Mouse (Mus musculus) hindbrain, embryonic 15.5 days (tissue): Measurements from ENCODE around the gene Flot2. TPM values are rescaled to one million over a fixed set of nuclear protein-coding genes. Genes with fewer than 3 reads are reported as not detected.
A peak's percentile ranks its signal among the peaks of the same experiment; 100 is the strongest.

ENCODE experiments used
- ATAC-seq: fragments of 200-750 bp; cut with Nextera tagmentation; 2 replicates; pipeline ENCODE4 v1.8.0; 2017; ENCODE audit warnings: low read depth, moderate number of reproducible peaks, moderate TSS enrichment; ENCODE audit not compliant: low FRiP score
- H3K27ac ChIP-seq: fragments of 300-500 bp; sonication (generic); replicated peaks from 2 replicates; pipeline ENCODE4 v1.5.1; 2015; ENCODE audit warnings: mild to moderate bottlenecking, inconsistent platforms
- H3K27me3 ChIP-seq: fragments of 300-500 bp; sonication (generic); 2 replicates; pipeline ENCODE4 v1.6.1; 2015; ENCODE audit warnings: control low read depth, inconsistent platforms
- H3K36me3 ChIP-seq: fragments of 300-500 bp; sonication (generic); 2 replicates; pipeline ENCODE4 v1.6.1; 2015; ENCODE audit warnings: control low read depth, inconsistent platforms
- H3K4me1 ChIP-seq: fragments of 300-500 bp; sonication (generic); replicated peaks from 2 replicates; pipeline ENCODE4 v1.6.1; 2015; ENCODE audit warnings: control low read depth, inconsistent platforms
- H3K4me2 ChIP-seq: fragments of 300-500 bp; sonication (generic); 2 replicates; pipeline ENCODE4 v1.6.1; 2015; ENCODE audit warnings: moderate library complexity, mild to moderate bottlenecking, inconsistent platforms
- H3K4me3 ChIP-seq: fragments of 300-500 bp; sonication (generic); 2 replicates; pipeline ENCODE4 v1.5.1; 2015; ENCODE audit warnings: mild to moderate bottlenecking, inconsistent platforms
- H3K9ac ChIP-seq: fragments of 300-500 bp; sonication (generic); 2 replicates; pipeline ENCODE4 v1.6.1; 2015; ENCODE audit warnings: inconsistent platforms
- H3K9me3 ChIP-seq: fragments of 300-500 bp; sonication (generic); 2 replicates; pipeline ENCODE4 v1.6.1; 2016; ENCODE audit warnings: control low read depth, inconsistent platforms
- WGBS: fragments of 180-500 bp; shearing (Covaris S2); methylation state at CpG from one replicate; pipeline ENCODE4 v1.1.7; 2015; 5-methylcytosine and 5-hydroxymethylcytosine counted together
- polyA plus RNA-seq: library from polyadenylated mRNA; unstranded; fragments of >200 nt; fragmentation: Nextera tagmentation; extraction: Ambion mirVana; gene quantifications from 2 replicates; pipeline ENCODE4 v1.2.1, GENCODE M21; 2015

Gene Flot2
- 103 and 106 TPM in 2 replicates for polyA plus RNA-seq

- ATAC-seq: peak; percentile 83
- H3K9ac ChIP-seq: peak within 1 kb of the TSS; percentile 85
- peak within 1 kb of the TSS; percentile 83 for H3K4me3 ChIP-seq
- WGBS: 2% methylated on average over 52 of the region's 55 CpGs
- peak within 1 kb of the TSS; percentile 67 for H3K4me2 ChIP-seq
- H3K27me3 ChIP-seq: no peaks in the 10 kb centered on the region
- peaks cover 12% of the 10 kb centered on the region; the same call in 1 of the 2 replicates for H3K36me3 ChIP-seq
- peak within 1 kb of the TSS; percentile 88 for H3K27ac ChIP-seq
- peaks cover 42% of the 10 kb centered on the region for H3K4me1 ChIP-seq
- H3K9me3 ChIP-seq: no peaks in the 10 kb centered on the region
Observed at GRCm38 (mm10) chr11:78037831-78038752, at the start of gene Flot2. Flot2 (plus strand) TSS chr11:78037931.

- peaks cover 22% of the 10 kb centered on the region for H3K36me3 ChIP-seq
- H3K27me3 ChIP-seq: no peaks in the 10 kb centered on the region
- H3K4me1 ChIP-seq: peaks cover 20% of the 10 kb centered on the region
- H3K9ac ChIP-seq: no peak overlapping the region
- no peak overlapping the region for H3K4me2 ChIP-seq
- H3K9me3 ChIP-seq: no peaks in the 10 kb centered on the region
- no peak overlapping the region for H3K4me3 ChIP-seq
- 93% methylated on average over 13 of the region's 13 CpGs for WGBS
- no peak overlapping the region for H3K27ac ChIP-seq
- no peak for ATAC-seq
Observed at GRCm38 (mm10) chr11:77989071-77989690, 48.5 kb upstream of the Flot2 start.

DNA sequence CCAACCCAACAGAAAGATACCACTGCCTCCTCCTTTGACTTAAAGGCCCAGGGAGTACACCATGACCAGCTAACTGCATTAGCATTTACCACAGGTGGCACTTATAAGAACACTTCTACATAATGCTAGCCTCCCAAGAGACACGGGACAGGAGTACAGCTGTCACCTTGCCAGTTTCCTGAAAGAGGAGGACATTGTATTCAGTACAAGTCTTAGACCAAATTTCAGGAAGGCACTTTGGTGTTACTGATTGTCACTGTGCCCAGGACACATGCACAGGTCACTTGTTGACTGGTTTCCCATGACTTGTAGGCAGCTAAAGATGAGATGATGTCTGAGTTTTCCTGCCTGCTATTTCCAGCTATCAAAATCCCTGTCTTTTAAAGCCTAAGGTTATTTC, 42.2 kb upstream of the Flot2 start:
- H3K4me1 ChIP-seq: no peaks in the 10 kb centered on the region
- no peaks in the 10 kb centered on the region for H3K9me3 ChIP-seq
- H3K36me3 ChIP-seq: no peaks in the 10 kb centered on the region
- H3K4me3 ChIP-seq: no peak overlapping the region
- WGBS: 72% methylated on average over 1 of the region's 1 CpGs
- ATAC-seq: no peak
- H3K27ac ChIP-seq: no peak overlapping the region
- H3K9ac ChIP-seq: no peak overlapping the region
- H3K27me3 ChIP-seq: no peaks in the 10 kb centered on the region
- H3K4me2 ChIP-seq: no peak overlapping the region

GRCm38 (mm10) chr11:78006446-78006845, 31.3 kb upstream of the Flot2 start:
- Histone ChIP-seq H3K27me3 (no peaks in the 10 kb centered on the region), H3K27ac (no peak overlapping the region), H3K4me1 (peaks cover 4% of the 10 kb centered on the region; the same call in 1 of the 2 replicates), H3K4me2 (no peak overlapping the region), H3K9ac (no peak overlapping the region), H3K9me3 (no peaks in the 10 kb centered on the region), H3K4me3 (no peak overlapping the region), H3K36me3 (peaks cover 44% of the 10 kb centered on the region)
- 98% methylated on average over 5 of the region's 5 CpGs for WGBS
- ATAC-seq: no peak

GRCm38 (mm10) chr11:78019676-78020075, 18.1 kb upstream of the Flot2 start:
- Histone ChIP-seq H3K27me3 (no peaks in the 10 kb centered on the region), H3K27ac (no peak overlapping the region), H3K4me1 (no peaks in the 10 kb centered on the region), H3K36me3 (peaks cover 74% of the 10 kb centered on the region), H3K4me2 (no peak overlapping the region), H3K9ac (no peak overlapping the region), H3K4me3 (no peak overlapping the region), H3K9me3 (no peaks in the 10 kb centered on the region)
- 20% methylated on average over 4 of the region's 4 CpGs for WGBS
- ATAC-seq: peak; percentile 73; the same call in 1 of the 2 replicates

- 78% methylated on average over 8 of the region's 8 CpGs for WGBS
- Histone ChIP-seq H3K9me3 (no peaks in the 10 kb centered on the region), H3K4me2 (no peak overlapping the region), H3K27me3 (no peaks in the 10 kb centered on the region), H3K36me3 (peaks cover 72% of the 10 kb centered on the region), H3K4me1 (no peaks in the 10 kb centered on the region), H3K27ac (no peak overlapping the region), H3K9ac (no peak overlapping the region), H3K4me3 (no peak overlapping the region)
- no peak for ATAC-seq
Observed at GRCm38 (mm10) chr11:78023607-78024006, 14.1 kb upstream of the Flot2 start.

DNA sequence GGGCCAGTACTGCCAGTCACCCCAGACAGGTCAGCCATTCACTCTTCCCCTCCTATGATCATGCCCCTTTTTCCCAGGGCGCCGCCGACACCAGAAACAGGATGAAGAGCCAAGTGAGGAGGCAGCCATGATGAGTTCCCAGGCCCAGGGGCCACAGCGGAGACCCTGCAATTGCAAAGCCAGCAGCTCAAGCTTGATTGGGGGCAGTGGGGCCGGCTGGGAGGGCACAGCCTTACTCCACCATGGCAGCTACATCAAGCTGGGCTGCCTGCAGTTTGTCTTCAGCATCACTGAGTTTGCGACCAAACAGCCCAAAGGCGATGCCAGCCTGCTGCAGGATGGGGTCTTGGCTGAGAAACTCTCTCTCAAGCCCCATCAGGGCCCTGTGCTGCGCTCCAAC, 8.5 kb upstream of the Flot2 start:
- Histone ChIP-seq H3K9ac (no peak overlapping the region), H3K27ac (no peak overlapping the region), H3K9me3 (no peaks in the 10 kb centered on the region), H3K4me3 (no peak overlapping the region), H3K36me3 (peaks cover 51% of the 10 kb centered on the region), H3K27me3 (no peaks in the 10 kb centered on the region), H3K4me1 (peaks cover 26% of the 10 kb centered on the region), H3K4me2 (no peak overlapping the region)
- no peak for ATAC-seq
- WGBS: 86% methylated on average over 8 of the region's 8 CpGs

DNA sequence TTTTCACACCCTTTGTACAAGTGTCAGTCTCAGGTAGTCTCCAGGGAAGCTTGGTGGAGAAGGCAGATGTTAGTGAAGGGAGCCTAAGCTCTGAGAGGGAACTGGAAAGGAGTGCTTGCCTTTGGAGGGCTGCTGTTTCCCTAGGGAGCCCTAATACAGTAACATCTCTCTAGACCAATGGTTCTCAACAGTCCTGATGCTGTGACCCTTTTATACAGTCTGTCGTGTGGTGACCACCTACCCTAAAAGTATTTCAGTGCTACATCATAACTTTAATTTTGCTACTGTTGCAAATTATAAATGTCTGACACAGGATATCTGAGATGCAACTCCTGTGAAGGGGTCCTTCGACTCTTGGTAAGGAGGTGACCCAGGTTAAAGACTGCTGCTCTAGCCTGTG, 7.1 kb upstream of the Flot2 start:
- ATAC-seq: no peak

DNA sequence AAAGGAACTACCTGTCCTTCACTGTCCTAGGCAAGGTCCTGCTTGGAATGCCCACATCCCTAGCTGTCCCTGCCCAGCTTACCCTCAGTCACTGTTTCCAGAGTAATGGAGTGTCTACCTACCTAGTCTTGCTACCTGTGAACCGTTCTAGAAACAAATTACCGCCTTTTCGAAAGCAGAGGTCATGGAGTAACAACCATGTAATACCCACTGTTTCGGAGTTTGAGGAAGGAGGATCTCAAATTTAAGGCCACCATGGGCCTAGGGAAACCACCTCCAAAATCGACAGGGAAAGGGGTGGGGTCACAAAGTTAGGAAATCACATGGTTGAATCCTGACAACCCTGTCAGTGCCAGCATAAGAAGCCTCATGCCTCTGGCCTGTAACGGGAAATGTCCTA, 6.3 kb upstream of the Flot2 start:
- H3K27ac ChIP-seq: peak overlapping the region; percentile 94
- H3K9ac ChIP-seq: peak overlapping the region; percentile 81; the same call in 1 of the 2 replicates
- WGBS: 41% methylated on average over 6 of the region's 6 CpGs
- ATAC-seq: no peak
- H3K36me3 ChIP-seq: peaks cover 36% of the 10 kb centered on the region
- no peaks in the 10 kb centered on the region for H3K27me3 ChIP-seq
- H3K9me3 ChIP-seq: no peaks in the 10 kb centered on the region
- peak overlapping the region; percentile 69 for H3K4me2 ChIP-seq
- peaks cover 33% of the 10 kb centered on the region for H3K4me1 ChIP-seq
- peak overlapping the region; percentile 60 for H3K4me3 ChIP-seq

More for the DNA sequence above, 7.1 kb upstream of the Flot2 start:
- Histone ChIP-seq H3K4me2 (no peak overlapping the region), H3K27ac (no peak overlapping the region), H3K9ac (no peak overlapping the region), H3K27me3 (no peaks in the 10 kb centered on the region), H3K9me3 (no peaks in the 10 kb centered on the region), H3K4me1 (peaks cover 33% of the 10 kb centered on the region), H3K4me3 (no peak overlapping the region), H3K36me3 (peaks cover 40% of the 10 kb centered on the region)
- 65% methylated on average over 2 of the region's 2 CpGs for WGBS

GRCm38 (mm10) chr11:78031947-78032808, 5.6 kb upstream of the Flot2 start, which contains the start of gene Dhrs13:
Dhrs13 (plus strand) TSS chr11:78032280.
- Histone ChIP-seq H3K36me3 (peaks cover 29% of the 10 kb centered on the region), H3K27ac (peak within 1 kb of the TSS; percentile 94), H3K4me3 (peak within 1 kb of the TSS; percentile 60), H3K4me1 (peaks cover 34% of the 10 kb centered on the region), H3K9ac (peak within 1 kb of the TSS; percentile 81), H3K9me3 (no peaks in the 10 kb centered on the region), H3K4me2 (peak within 1 kb of the TSS; percentile 69), H3K27me3 (no peaks in the 10 kb centered on the region)
- peak; percentile 93 for ATAC-seq
- WGBS: under 1% methylated on average over 87 of the region's 96 CpGs

DNA sequence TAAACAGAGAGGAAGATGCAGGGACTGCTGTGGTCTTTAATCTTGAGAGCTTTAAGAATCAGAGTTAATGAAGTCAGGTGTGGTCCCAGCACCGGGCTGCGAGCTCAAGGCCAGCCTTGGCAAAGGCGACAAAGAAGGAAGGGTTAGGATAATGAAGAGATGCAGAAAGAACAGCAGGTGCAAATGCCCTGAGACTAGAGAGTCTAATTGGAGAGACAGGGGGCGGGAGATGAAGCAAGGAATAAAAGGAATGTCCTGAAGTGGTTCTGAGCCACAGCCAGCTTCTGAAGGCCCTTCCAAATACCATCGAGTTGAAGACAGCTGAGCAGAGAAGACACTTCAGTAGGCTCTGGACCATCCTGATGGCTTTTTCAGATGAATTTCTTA, 4.9 kb upstream of the Flot2 start:
- H3K4me1 ChIP-seq: peaks cover 39% of the 10 kb centered on the region
- peak overlapping the region; percentile 94 for H3K27ac ChIP-seq
- WGBS: 5% methylated on average over 5 of the region's 5 CpGs
- ATAC-seq: no peak
- peak overlapping the region; percentile 81 for H3K9ac ChIP-seq
- H3K9me3 ChIP-seq: no peaks in the 10 kb centered on the region
- H3K4me3 ChIP-seq: peak overlapping the region; percentile 60
- H3K4me2 ChIP-seq: peak overlapping the region; percentile 69
- H3K36me3 ChIP-seq: peaks cover 22% of the 10 kb centered on the region
- no peaks in the 10 kb centered on the region for H3K27me3 ChIP-seq
